Comparison of ENCODE assay signal across 9 mouse cellular contexts in the genomic region with DNA sequence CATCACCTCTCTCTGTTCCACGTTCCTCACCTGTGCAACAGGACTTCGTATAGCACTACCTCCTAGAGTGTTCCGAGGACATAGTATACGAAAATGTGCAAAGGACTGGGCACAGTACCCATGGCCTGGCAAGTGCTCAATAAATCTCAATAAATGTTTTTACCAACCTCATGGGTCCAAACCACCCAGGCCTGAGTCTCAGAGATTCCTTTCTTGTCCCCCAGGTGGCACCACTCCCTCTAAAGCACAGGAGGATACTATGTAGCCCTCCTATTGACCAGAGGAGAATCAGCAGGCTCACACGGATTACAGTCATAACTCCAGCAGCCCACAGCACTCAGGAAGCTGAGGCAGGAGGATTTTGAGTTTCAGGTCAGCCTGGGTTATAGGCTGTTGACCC. TPM values are rescaled to one million over a fixed set of nuclear protein-coding genes. Genes with fewer than 3 reads are reported as not detected.
DNase-seq lines count a peak whose midpoint lies in the region; TF ChIP-seq lines count a peak whose summit lies in the region.
"Had no signal": no experiment of that assay in that cellular context is flagged by ENCODE, and none has a peak within 500 bp of the region (broad histone marks: within the 10 kb centered on the region; RNA-seq: fewer than 3 reads in every experiment).

No protein-coding gene starts in this region.

- TF ChIP-seq RAD21 in MEL (IDR thresholded peaks at IDR 0.05; ENCODE audit: low read depth, low read length) = peak; percentile 24

- H3K36me3 ChIP-seq in MEL (ENCODE audit: control insufficient read depth in 1 of 2, insufficient read depth in 2 of 2, low read length in 2 of 2) = peaks cover 0 to 14% of the 10 kb centered on the region in 2 experiments; a peak in 2 of 4 replicates

- peaks cover 2 to 15% of the 10 kb centered on the region in 2 experiments; a peak in 3 of 4 replicates for H3K4me1 ChIP-seq in MEL (ENCODE audit: control insufficient read depth in 1 of 2, insufficient read depth in 2 of 2, low read length in 2 of 2)

- H3K27me3 ChIP-seq in MEL (ENCODE audit: control insufficient read depth in 1 of 2, insufficient read depth in 2 of 2, low read length in 2 of 2) = no peaks in the 10 kb centered on the region; a peak in 1 of 4 replicates

- no peak for TF ChIP-seq POLR2A in MEL (IDR thresholded peaks at IDR 0.05; ENCODE audit: control insufficient read depth in 1 of 2, insufficient read depth in 1 of 2, low read depth in 1 of 2, low read length in 2 of 2, poor library complexity in 1 of 2)

- TF ChIP-seq CTCF in MEL (IDR thresholded peaks at IDR 0.05 in 2 of 3, conservative IDR thresholded peaks at IDR 0.05 in 1 of 3; ENCODE audit: control insufficient read depth in 1 of 3, insufficient read depth in 1 of 3, low read depth in 2 of 3, low read length in 3 of 3, poor library complexity in 1 of 3, severe bottlenecking in 1 of 3) = peak; percentile 19 to 59 (median 44)

- no peak for TF ChIP-seq EP300 in MEL (IDR thresholded peaks at IDR 0.05; ENCODE audit: low read depth in 1 of 2, low read length in 2 of 2)

- H3K9ac ChIP-seq in MEL (ENCODE audit: control insufficient read depth, low read depth, low read length, poor library complexity, severe bottlenecking) = no peak overlapping the region

- peak; percentile 62 for DNase-seq in adrenal gland, postnatal 14 days
- no peak for DNase-seq in adrenal gland, adult 8-10 months
- peak; percentile 33 for DNase-seq in layer of hippocampus, adult 11-12 months (ENCODE audit: low spot score)
- no peak for DNase-seq in layer of hippocampus, postnatal 36 days
- peak; percentile 42 for DNase-seq in MEL (ENCODE audit: low read depth, low spot score)
- peak; percentile 20 to 68 for DNase-seq in kidney, postnatal 36 days
- peak; percentile 26 for DNase-seq in testis, postnatal 14 days (ENCODE audit: low spot score)
- DNase-seq in left cerebral cortex, adult 18-20 months (ENCODE audit: low spot score in 2 of 2) = no peak

- no peak overlapping the region for H3K27ac ChIP-seq in MEL (ENCODE audit: control insufficient read depth, low read depth, low read length)

- H3K4me3 ChIP-seq in MEL (ENCODE audit: control insufficient read depth in 1 of 2, insufficient read depth in 1 of 2, low read depth in 2 of 2, low read length in 2 of 2) = no peak overlapping the region

- H3K9me3 ChIP-seq in MEL (replicated peaks; ENCODE audit: insufficient read depth, low read length) = no peaks in the 10 kb centered on the region

- H3K79me2 ChIP-seq in MEL (ENCODE audit: control insufficient read depth, insufficient read depth, low read length, poor library complexity) = no peaks in the 10 kb centered on the region

TF ChIP-seq in MEL, 35 proteins besides CTCF, POLR2A, EP300 and RAD21:
- no peak for TF ChIP-seq MEF2A (IDR thresholded peaks at IDR 0.05; ENCODE audit: extremely low read depth, insufficient replicate concordance, low read depth, low read length, poor library complexity, severe bottlenecking)
- peak; percentile 47 for TF ChIP-seq SMC3 (IDR thresholded peaks at IDR 0.05; ENCODE audit: low read depth, low read length)

RNA-seq across cellular contexts. Expression of a gene that starts 4.9 kb away (rescaled TPM):
- 195 and 201 TPM in 2 replicates for total RNA-seq in adrenal gland, postnatal 14 days (2021)
- total RNA-seq in adrenal gland, adult 8-10 months (2022) = 100 to 1,000 TPM; 224 to 310 (median 256) TPM
- 100 to 1,000 TPM; 212 to 220 TPM for total RNA-seq in layer of hippocampus, postnatal 36 days (2021)
- total RNA-seq in MEL (2012; rRNA removed) = 118 TPM in 2 replicates
- polyA plus RNA-seq in MEL (2012; ENCODE audit: insufficient read depth in 1 of 2, insufficient read length in 2 of 2, low read depth in 1 of 2, low replicate concordance in 2 of 2, missing spikeins in 1 of 2) = 100 to 1,000 TPM in 1 of 2 experiments, not detected in 1; 196 TPM
- 100 to 1,000 TPM; 222 to 229 TPM for total RNA-seq in left cerebral cortex, adult 18-20 months (2021)

RNA-seq across cellular contexts. Expression of a gene that starts 33.4 kb away (rescaled TPM):
- not detected in 2 replicates for total RNA-seq in adrenal gland, postnatal 14 days (2021)
- 1 to 10 TPM in 1 of 4 experiments, not detected in 3; 1.4 TPM for total RNA-seq in adrenal gland, adult 8-10 months (2022)
- not detected for total RNA-seq in layer of hippocampus, postnatal 36 days (2021)
- total RNA-seq in MEL (2012; rRNA removed) = not detected in 2 replicates
- polyA plus RNA-seq in MEL (2012; ENCODE audit: insufficient read depth in 1 of 2, insufficient read length in 2 of 2, low read depth in 1 of 2, low replicate concordance in 2 of 2, missing spikeins in 1 of 2) = under 1 TPM in 1 of 2 experiments, not detected in 1; 0.22 TPM
- not detected for total RNA-seq in left cerebral cortex, adult 18-20 months (2021)
- total RNA-seq: left cerebral cortex, postnatal 25 days had no signal

RNA-seq across cellular contexts. Expression of a gene that starts 33.5 kb away (rescaled TPM):
- total RNA-seq in adrenal gland, postnatal 14 days (2021) = 2.2 and 3.1 TPM in 2 replicates
- 1 to 10 TPM; 2.9 to 4.4 (median 4.0) TPM for total RNA-seq in adrenal gland, adult 8-10 months (2022)
- 10 to 100 TPM in 1 of 2 experiments, 1 to 10 TPM in 1; 9.2 to 10.1 TPM for total RNA-seq in layer of hippocampus, postnatal 36 days (2021)
- 2.0 TPM in 2 replicates for total RNA-seq in MEL (2012; rRNA removed)
- 1 to 10 TPM in 1 of 2 experiments, not detected in 1; 6.3 TPM for polyA plus RNA-seq in MEL (2012; ENCODE audit: insufficient read depth in 1 of 2, insufficient read length in 2 of 2, low read depth in 1 of 2, low replicate concordance in 2 of 2, missing spikeins in 1 of 2)
- total RNA-seq in left cerebral cortex, adult 18-20 months (2021) = 10 to 100 TPM; 11.0 to 11.4 TPM

RNA-seq across cellular contexts. Expression of a gene that starts 43.1 kb away (rescaled TPM):
- 41.9 and 44.4 TPM in 2 replicates for total RNA-seq in adrenal gland, postnatal 14 days (2021)
- 10 to 100 TPM; 28.8 to 36.5 (median 32.1) TPM for total RNA-seq in adrenal gland, adult 8-10 months (2022)
- 10 to 100 TPM in 1 of 2 experiments, 1 to 10 TPM in 1; 10.0 to 10.5 TPM for total RNA-seq in layer of hippocampus, postnatal 36 days (2021)
- total RNA-seq in MEL (2012; rRNA removed) = 5.9 and 6.8 TPM in 2 replicates
- polyA plus RNA-seq in MEL (2012; ENCODE audit: insufficient read depth in 1 of 2, insufficient read length in 2 of 2, low read depth in 1 of 2, low replicate concordance in 2 of 2, missing spikeins in 1 of 2) = 10 to 100 TPM in 1 of 2 experiments, not detected in 1; 12.2 TPM
- 10 to 100 TPM in 1 of 2 experiments, 1 to 10 TPM in 1; 9.5 to 12.3 TPM for total RNA-seq in left cerebral cortex, adult 18-20 months (2021)

Comparison
In these comparisons a context has a peak if more than half of its experiments do, and no peak if none do; other contexts are left out.
1. DNase-seq: peak in adrenal gland, postnatal 14 days (single experiment), layer of hippocampus, adult 11-12 months (single experiment), MEL (single experiment), kidney, postnatal 36 days (2 of 2) and testis, postnatal 14 days (single experiment); none in adrenal gland, adult 8-10 months (single experiment), layer of hippocampus, postnatal 36 days (0 of 2) and left cerebral cortex, adult 18-20 months (0 of 2).